Mouse (Mus musculus) spleen, adult 2 months (tissue): ENCODE measurements around the gene Pycr2.
"Not testable (repeated sequence)": the region's sequence is repeated elsewhere in the genome, so short reads cannot be mapped to it uniquely, and the experiment has no call there.

ENCODE experiments used
- CTCF ChIP-seq: fragments of 200-500 bp; IDR thresholded peaks from 2 replicates; pipeline ENCODE4 v1.5.1; 2011; ENCODE audit warnings: mild to moderate bottlenecking, inconsistent platforms; ENCODE audit not compliant: insufficient read depth, insufficient read length, insufficient replicate concordance; ENCODE audit errors: extremely low read depth
- POLR2A ChIP-seq: fragments of 200-500 bp; IDR thresholded peaks from 2 replicates; pipeline ENCODE4 v1.6.1; 2011; ENCODE audit warnings: low read depth, low read length, inconsistent platforms

- TF ChIP-seq CTCF, POLR2A: not testable (repeated sequence)
Observed at GRCm38 (mm10) chr1:180938781-180939180, 34.7 kb downstream of the Pycr2 start.
